ENCODE assay signal across 7 mouse cellular contexts in genomic region chr2:138405753-138406528, GRCm38 (mm10).
A peak's percentile ranks its signal among the peaks of the same experiment; 100 is the strongest.
DNase-seq lines count a peak whose midpoint lies in the region.

No protein-coding gene starts in this region.

- intact Hi-C loops in left cerebral cortex, postnatal 4 days (cut with DNase I), result no loop called here

- peak; percentile 15 for DNase-seq in cerebellum, adult 11 months
- DNase-seq in cerebellum, postnatal 14 days, result peak; percentile 59 to 69
- DNase-seq in frontal cortex, postnatal 36 days (ENCODE audit: low spot score in 2 of 2), result peak; percentile 21 to 51
- DNase-seq in left cerebral cortex, postnatal 4 days, result peak; percentile 38
- DNase-seq in retina, embryonic 14.5 days (ENCODE audit: low spot score), result peak; percentile 66
- no peak for DNase-seq in gastrocnemius, postnatal 25 days
- no peak for DNase-seq in spleen, postnatal 36 days (ENCODE audit: low spot score in 2 of 2)

Comparison
In these comparisons a context has a peak if more than half of its experiments do, and no peak if none do; other contexts are left out.
1. DNase-seq: peak in cerebellum, adult 11 months (single experiment), cerebellum, postnatal 14 days (2 of 2), frontal cortex, postnatal 36 days (2 of 2), left cerebral cortex, postnatal 4 days (single experiment) and retina, embryonic 14.5 days (single experiment); none in gastrocnemius, postnatal 25 days (single experiment) and spleen, postnatal 36 days (0 of 2).